Mouse (Mus musculus) lung, postnatal 0 days (tissue): ENCODE data around the gene Cfap43.

Experiments
- CTCF ChIP-seq: IDR thresholded peaks from 2 replicates; pipeline ENCODE4 v1.5.1; 2016; ENCODE audit warnings: antibody characterized with exemption, mild to moderate bottlenecking
- EP300 ChIP-seq: IDR thresholded peaks from 2 replicates; pipeline ENCODE4 v1.6.1; 2016; ENCODE audit warnings: antibody characterized with exemption, mild to moderate bottlenecking, control low read depth

DNA sequence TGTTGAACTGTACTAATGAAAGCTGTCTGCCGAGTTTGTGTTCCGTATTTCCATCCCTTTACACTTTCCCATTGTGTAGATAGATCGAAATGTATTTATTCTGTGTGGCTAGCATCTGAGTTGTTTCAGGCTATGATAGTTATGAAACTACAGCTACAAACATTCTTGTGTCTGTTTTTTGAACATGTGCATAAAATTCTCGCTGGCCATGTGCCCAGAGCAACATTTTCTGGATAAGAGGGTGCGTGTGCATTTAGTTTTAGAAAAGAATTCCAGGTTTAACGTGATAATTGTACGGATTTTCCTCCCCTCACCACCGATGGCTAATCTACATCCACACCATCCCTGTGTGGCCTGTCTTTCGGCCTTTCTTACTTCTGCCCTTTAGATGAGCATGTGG is 205.6 kb downstream of the Cfap43 start:
- TF ChIP-seq CTCF = no peak
- no peak for TF ChIP-seq EP300
